Mouse (Mus musculus): Measurements from ENCODE around the gene Ccr7. TPM values are rescaled to one million over a fixed set of nuclear protein-coding genes. Genes with fewer than 3 reads are reported as not detected.

Ccr7 gene
- total and polyA plus RNA-seq, 3 experiments: 203 to 306 (median 241) TPM

- dilution Hi-C loops (cut with MboI; ENCODE audit: extremely low pct_ligation_motif_present, extremely low pct_unique_long_range_greater_than_20kb, low sequenced_read_pairs) (no loop called here), in situ Hi-C loops (cut with MboI; ENCODE audit: low pct_ligation_motif_present, low pct_unique_long_range_greater_than_20kb, low sequenced_read_pairs) (no loop called here)
- no peaks in the 10 kb centered on the region for H3K27me3 ChIP-seq (replicated peaks)
- TF ChIP-seq GABPA (IDR thresholded peaks at IDR 0.05; ENCODE audit: insufficient replicate concordance, low read depth, low read length) (no peak), TCF12 (IDR thresholded peaks at IDR 0.05; ENCODE audit: low read depth, low read length) (peak; percentile 28; the same call in 1 of the 2 replicates), KAT2A (IDR thresholded peaks at IDR 0.05; ENCODE audit: insufficient replicate concordance, low read length) (no peak), JUN (IDR thresholded peaks at IDR 0.05; ENCODE audit: insufficient read depth, low read depth, low read length) (no peak), SIN3A (IDR thresholded peaks at IDR 0.05; ENCODE audit: low read length) (no peak), MEF2A (IDR thresholded peaks at IDR 0.05; ENCODE audit: borderline replicate concordance, low read depth, low read length) (peak; percentile 77), BHLHE40 (IDR thresholded peaks at IDR 0.05; ENCODE audit: low read depth, low read length) (peak; percentile 66), RAD21 (IDR thresholded peaks at IDR 0.05; ENCODE audit: low read depth, low read length) (no peak), CHD1 (IDR thresholded peaks at IDR 0.05; ENCODE audit: low read depth, low read length) (no peak), IRF4 (IDR thresholded peaks at IDR 0.05; ENCODE audit: low read depth, low read length) (peak; percentile 35; the same call in 1 of the 2 replicates), ETS1 (conservative IDR thresholded peaks at IDR 0.05; ENCODE audit: low read depth, low read length) (peak; percentile 39; the same call in 1 of the 2 replicates), TBP (conservative IDR thresholded peaks at IDR 0.05; ENCODE audit: low read depth, low read length) (no peak), USF1 (IDR thresholded peaks at IDR 0.05; ENCODE audit: low read depth, low read length) (no peak)
- H3K4me2 ChIP-seq (ENCODE audit: insufficient read depth, low read depth, poor library complexity, severe bottlenecking): no peak overlapping the region
- H3K9me3 ChIP-seq (replicated peaks; ENCODE audit: low read length): no peaks in the 10 kb centered on the region
- H3K27ac ChIP-seq (ENCODE audit: insufficient read depth, low read depth): no peak overlapping the region
- no peak overlapping the region for H3K4me3 ChIP-seq (replicated peaks in 1 of 3; ENCODE audit: low read depth in 2 of 3, low read length in 2 of 3, poor library complexity in 1 of 3)
- no peaks in the 10 kb centered on the region for H3K36me3 ChIP-seq (replicated peaks in 1 of 2; ENCODE audit: control insufficient read depth in 1 of 2, insufficient read depth in 1 of 2, low read length in 1 of 2)
- H3K79me2 ChIP-seq (replicated peaks; ENCODE audit: control insufficient read depth, extremely low read depth, insufficient read depth, poor library complexity, severe bottlenecking): no peaks in the 10 kb centered on the region
- peaks cover 33 to 77% of the 10 kb centered on the region in 2 experiments for H3K4me1 ChIP-seq (ENCODE audit: control insufficient read depth in 1 of 2, insufficient read depth in 2 of 2)
- DNase-seq (ENCODE audit: extremely low read depth): no peak
- H3K9ac ChIP-seq (ENCODE audit: insufficient read depth, low read depth): no peak overlapping the region
Measured at GRCm38 (mm10) chr11:99136361-99136760, 18.5 kb downstream of the Ccr7 start.

- Histone ChIP-seq H3K9ac (ENCODE audit: insufficient read depth, low read depth) (no peak overlapping the region), H3K79me2 (replicated peaks; ENCODE audit: control insufficient read depth, extremely low read depth, insufficient read depth, poor library complexity, severe bottlenecking) (no peaks in the 10 kb centered on the region), H3K27ac (ENCODE audit: insufficient read depth, low read depth) (0 out of 2 replicates have a peak overlapping the region, but pooled peaks have one; percentile 9), H3K36me3 (replicated peaks in 1 of 2; ENCODE audit: control insufficient read depth in 1 of 2, insufficient read depth in 1 of 2, low read length in 1 of 2) (no peaks in the 10 kb centered on the region), H3K4me2 (ENCODE audit: insufficient read depth, low read depth, poor library complexity, severe bottlenecking) (no peak overlapping the region), H3K4me1 (ENCODE audit: control insufficient read depth in 1 of 2, insufficient read depth in 2 of 2) (peaks cover 44 to 84% of the 10 kb centered on the region in 2 experiments), H3K27me3 (replicated peaks) (no peaks in the 10 kb centered on the region), H3K9me3 (replicated peaks; ENCODE audit: low read length) (no peaks in the 10 kb centered on the region), H3K4me3 (replicated peaks in 1 of 3; ENCODE audit: low read depth in 2 of 3, low read length in 2 of 3, poor library complexity in 1 of 3) (no peak overlapping the region)
- TF ChIP-seq ZNF384 (IDR thresholded peaks at IDR 0.05; ENCODE audit: low read depth, low read length): no peak
- no peak for TF ChIP-seq IRF4 (IDR thresholded peaks at IDR 0.05; ENCODE audit: low read depth, low read length)
- TF ChIP-seq EP300 (IDR thresholded peaks at IDR 0.05; ENCODE audit: low read length): no peak
- TF ChIP-seq USF2 (conservative IDR thresholded peaks at IDR 0.05; ENCODE audit: low read depth, low read length): no peak
- TF ChIP-seq NRF1 (IDR thresholded peaks at IDR 0.05; ENCODE audit: low read depth, low read length): no peak
- no peak for DNase-seq (ENCODE audit: extremely low read depth)
- in situ Hi-C loops (cut with MboI; ENCODE audit: low pct_ligation_motif_present, low pct_unique_long_range_greater_than_20kb, low sequenced_read_pairs): no loop called here
- dilution Hi-C loops (cut with MboI; ENCODE audit: extremely low pct_ligation_motif_present, extremely low pct_unique_long_range_greater_than_20kb, low sequenced_read_pairs): no loop called here
Measured at GRCm38 (mm10) chr11:99135047-99135440, 19.8 kb downstream of the Ccr7 start.
